ENCODE assay signal across 9 mouse cellular contexts in genomic region chr6:93443766-93444557, GRCm38 (mm10).
DNase-seq lines count a peak whose midpoint lies in the region; ATAC-seq and TF ChIP-seq lines count a peak whose summit lies in the region.
"Had no signal": no experiment of that assay in that cellular context is flagged by ENCODE, and none has a peak within 500 bp of the region (broad histone marks: within the 10 kb centered on the region; RNA-seq: fewer than 3 reads in every experiment).

No protein-coding gene starts in this region.

- no peak for TF ChIP-seq POLR2A in kidney, adult 2 months (IDR thresholded peaks at IDR 0.05; ENCODE audit: low read depth, low read length)

- DNase-seq in adrenal gland, postnatal 14 days = peak; percentile 7
- DNase-seq in adrenal gland, adult 8-10 months = no peak
- peak; percentile 27 for DNase-seq in kidney, adult 2 months
- DNase-seq in midbrain, postnatal 0 days (ENCODE audit: low spot score) = no peak
- DNase-seq in B cell, adult 2 months = no peak
- DNase-seq in spleen, adult 18-20 months = no peak
- DNase-seq in urinary bladder, adult 18-20 months (ENCODE audit: low spot score in 2 of 2) = no peak

- H3K27ac ChIP-seq in forebrain, embryonic 13.5 days = peak overlapping the region; percentile 27; the same call in 1 of the 2 replicates
- H3K27ac ChIP-seq in kidney, adult 2 months (ENCODE audit: insufficient read depth, low read depth, low read length) = no peak overlapping the region
- H3K27ac ChIP-seq in midbrain, postnatal 0 days (ENCODE audit: low read depth, low read length) = peak overlapping the region; percentile 3; the same call in 1 of the 2 replicates
- H3K27ac ChIP-seq: lung, embryonic 15.5 days had no signal

- peaks cover 17% of the 10 kb centered on the region for H3K4me1 ChIP-seq in forebrain, embryonic 13.5 days
- no peaks in the 10 kb centered on the region for H3K4me1 ChIP-seq in kidney, adult 2 months (ENCODE audit: control insufficient read depth, insufficient read depth, low read length)
- no peaks in the 10 kb centered on the region for H3K4me1 ChIP-seq in midbrain, postnatal 0 days (ENCODE audit: insufficient read depth, low read length)

- TF ChIP-seq CTCF in kidney, adult 2 months (conservative IDR thresholded peaks at IDR 0.05; ENCODE audit: insufficient read depth, insufficient read length, low read depth, low read length) = no peak
- TF ChIP-seq CTCF in midbrain, postnatal 0 days (IDR thresholded peaks at IDR 0.05) = no peak

- no peak overlapping the region for H3K4me3 ChIP-seq in forebrain, embryonic 13.5 days
- no peak overlapping the region for H3K4me3 ChIP-seq in kidney, adult 2 months (ENCODE audit: insufficient read depth, low read depth, low read length)
- H3K4me3 ChIP-seq in midbrain, postnatal 0 days (ENCODE audit: low read depth, low read length) = no peak overlapping the region
- H3K4me3 ChIP-seq: lung, embryonic 15.5 days had no signal

- H3K4me2 ChIP-seq in forebrain, embryonic 13.5 days = peak overlapping the region; percentile 29
- H3K4me2 ChIP-seq in midbrain, postnatal 0 days (ENCODE audit: low read depth, low read length, poor library complexity, severe bottlenecking) = no peak overlapping the region
- H3K4me2 ChIP-seq: lung, embryonic 15.5 days had no signal

- H3K27me3 ChIP-seq in forebrain, embryonic 13.5 days = no peaks in the 10 kb centered on the region
- no peaks in the 10 kb centered on the region for H3K27me3 ChIP-seq in kidney, adult 2 months (replicated peaks; ENCODE audit: control insufficient read depth, insufficient read depth, low read length)
- no peaks in the 10 kb centered on the region for H3K27me3 ChIP-seq in midbrain, postnatal 0 days (ENCODE audit: insufficient read depth, low read length)
- H3K27me3 ChIP-seq: lung, embryonic 15.5 days had no signal

- peak; percentile 70; the same call in 1 of the 2 replicates for ATAC-seq in forebrain, embryonic 13.5 days
- no peak for ATAC-seq in midbrain, postnatal 0 days (ENCODE audit: low FRiP score)

- 16% methylated on average over 11 of the region's 11 CpGs for WGBS in forebrain, embryonic 13.5 days
- WGBS in kidney, adult 2 months = 31% methylated on average over 11 of the region's 11 CpGs
- WGBS in midbrain, postnatal 0 days = 30% methylated on average over 11 of the region's 11 CpGs

- no peak overlapping the region for H3K9ac ChIP-seq in forebrain, embryonic 13.5 days
- no peak overlapping the region for H3K9ac ChIP-seq in midbrain, postnatal 0 days (replicated peaks; ENCODE audit: low read length, poor library complexity, severe bottlenecking)
- H3K9ac ChIP-seq: lung, embryonic 15.5 days had no signal

- H3K36me3 ChIP-seq in forebrain, embryonic 13.5 days (ENCODE audit: poor library complexity, severe bottlenecking) = no peaks in the 10 kb centered on the region
- H3K36me3 ChIP-seq in kidney, adult 2 months (ENCODE audit: control insufficient read depth, insufficient read depth, low read length) = no peaks in the 10 kb centered on the region
- no peaks in the 10 kb centered on the region for H3K36me3 ChIP-seq in midbrain, postnatal 0 days (ENCODE audit: insufficient read depth, low read length)
- H3K36me3 ChIP-seq: lung, embryonic 15.5 days had no signal

- no peaks in the 10 kb centered on the region for H3K9me3 ChIP-seq in forebrain, embryonic 13.5 days (replicated peaks)
- H3K9me3 ChIP-seq in midbrain, postnatal 0 days (ENCODE audit: low read length) = no peaks in the 10 kb centered on the region
- H3K9me3 ChIP-seq: lung, embryonic 15.5 days had no signal

Comparison
In these comparisons a context has a peak if more than half of its experiments do, and no peak if none do; other contexts are left out.
1. DNase-seq: peak in adrenal gland, postnatal 14 days (single experiment) and kidney, adult 2 months (single experiment); none in adrenal gland, adult 8-10 months (single experiment), midbrain, postnatal 0 days (single experiment), B cell, adult 2 months (0 of 2), spleen, adult 18-20 months (0 of 2) and urinary bladder, adult 18-20 months (0 of 2).